Mouse (Mus musculus) MEL-GATA-1-ER (cell line): ENCODE data around the gene Nptx1.

Experiments
- DNase-seq: peaks from one replicate; pipeline ENCODE4 v3.0.0-alpha.2; 2012; ENCODE audit warnings: low read depth; ENCODE audit errors: extremely low read depth

Gene Nptx1

DNA sequence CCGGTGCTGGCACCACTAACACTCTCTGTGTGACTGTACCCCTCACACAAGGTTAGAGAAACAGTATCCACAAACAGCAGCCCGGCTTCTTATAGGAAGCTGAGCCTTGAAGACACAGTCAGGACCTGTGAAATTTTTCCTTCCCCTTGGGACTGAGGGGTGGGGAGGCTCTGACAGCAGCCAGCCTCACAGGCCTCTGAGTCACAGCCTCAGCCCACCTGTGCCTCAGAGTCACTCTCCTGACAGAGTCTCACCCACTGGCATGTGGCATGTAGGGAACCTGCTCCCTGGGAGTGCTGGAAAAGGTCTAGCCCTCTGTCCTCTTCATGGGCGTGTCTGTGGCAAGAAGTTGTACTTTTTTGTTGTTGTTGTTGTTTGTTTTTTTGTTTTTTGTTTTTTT is 3.9 kb upstream of the Nptx1 start:
- no peak for DNase-seq

DNA sequence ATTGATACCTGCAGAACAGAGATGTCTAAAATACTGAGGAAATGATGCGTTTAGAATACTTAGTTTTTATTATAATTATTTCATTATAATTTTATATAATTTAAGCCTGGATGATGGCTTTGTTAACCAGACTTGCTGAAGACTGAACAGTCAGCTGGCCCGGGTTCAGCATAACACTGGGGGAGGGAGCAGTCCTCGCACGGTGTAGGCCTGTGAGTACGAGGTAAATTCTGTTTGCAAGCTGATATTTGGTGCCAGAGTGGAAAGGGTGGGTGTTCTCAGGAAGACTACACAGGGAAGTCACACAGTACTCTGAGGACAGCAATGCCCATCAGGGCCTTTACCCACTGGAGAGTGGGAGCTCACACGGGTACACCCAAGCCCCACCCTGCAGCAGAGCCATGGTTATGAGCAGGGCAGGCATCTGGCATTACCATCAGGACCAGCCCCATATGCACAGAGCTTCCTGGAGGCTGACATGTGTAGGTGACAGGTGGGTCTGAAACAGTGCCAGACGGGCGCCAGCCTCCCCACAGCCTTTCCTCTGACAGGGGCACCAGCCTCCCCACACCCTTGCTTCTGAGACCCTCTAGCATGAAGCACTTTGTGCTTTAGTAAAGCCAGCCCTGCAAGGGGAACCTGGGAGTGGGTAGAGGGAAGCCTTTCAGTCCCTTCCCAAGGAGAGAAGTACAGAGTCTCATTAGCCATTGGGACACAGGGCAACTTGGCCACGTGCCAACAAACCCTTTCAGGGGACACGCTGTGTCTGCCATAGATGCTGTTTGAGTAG is 3.2 kb upstream of the Nptx1 start:
- no peak for DNase-seq

DNA sequence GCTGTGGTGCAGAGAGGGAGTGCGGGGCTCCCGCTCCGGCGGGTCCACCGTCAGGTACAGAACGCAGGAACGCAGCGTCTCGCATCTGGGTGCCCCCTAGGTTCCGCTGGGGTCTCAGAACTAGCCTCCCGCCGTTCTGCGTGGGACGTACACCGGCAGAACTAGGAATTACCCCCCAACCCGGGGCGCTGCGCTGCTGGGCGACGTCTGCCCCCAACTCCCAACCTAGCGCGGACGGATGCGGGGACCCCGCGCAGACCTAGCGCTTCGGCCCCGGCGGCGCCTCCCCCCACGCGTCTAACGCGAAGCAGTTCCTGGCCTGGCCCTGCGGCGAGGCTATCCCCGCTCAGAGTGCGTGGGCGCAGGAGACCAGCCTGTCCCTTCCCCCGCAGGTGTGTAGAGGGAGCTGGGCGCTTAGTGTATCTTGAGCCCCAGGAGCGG is 1.8 kb upstream of the Nptx1 start:
- no peak for DNase-seq

GRCm38 (mm10) chr11:119548741-119549370 is 1.3 kb upstream of the Nptx1 start:
- DNase-seq: no peak

- DNase-seq: no peak
Measured at GRCm38 (mm10) chr11:119547951-119548591, 518 bp upstream of the Nptx1 start.

DNA sequence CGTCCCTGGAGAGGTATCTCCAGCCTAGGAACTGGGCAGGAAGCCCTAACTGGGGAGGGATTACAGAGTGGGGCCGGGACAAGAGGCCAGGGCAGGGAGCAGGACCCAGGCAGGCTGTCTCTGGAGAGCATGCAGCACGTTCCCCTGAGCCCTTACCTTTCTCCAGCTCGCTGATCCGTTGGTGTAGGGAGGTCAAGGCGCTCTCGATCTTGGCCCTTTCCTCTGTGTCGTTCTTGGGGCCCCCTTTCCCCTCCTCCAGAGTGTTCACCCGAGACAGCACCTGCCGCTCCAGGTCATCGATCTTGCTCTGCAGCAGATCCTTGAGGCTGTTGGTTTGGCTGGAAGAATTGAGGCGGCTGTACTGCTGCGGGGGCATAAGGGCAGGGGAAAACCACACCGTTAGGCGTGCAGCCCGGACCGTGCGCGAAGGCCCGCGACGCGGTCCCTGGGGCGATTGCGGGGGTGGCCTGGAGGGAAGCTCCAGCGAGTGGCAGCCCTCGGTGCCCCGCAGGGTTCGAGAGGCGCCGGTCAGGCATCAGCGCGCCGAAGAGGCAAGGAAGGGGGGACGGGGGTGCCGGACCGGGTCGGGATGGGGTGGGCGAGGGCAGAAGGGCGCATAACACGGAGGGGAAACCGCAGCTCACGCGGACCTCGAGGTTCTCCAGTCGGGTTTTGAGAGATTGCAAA is 914 bp downstream of the Nptx1 start:
- DNase-seq: no peak

GRCm38 (mm10) chr11:119545741-119546495 is 1.6 kb downstream of the Nptx1 start:
- DNase-seq: no peak

GRCm38 (mm10) chr11:119545281-119545680 is 2.3 kb downstream of the Nptx1 start:
- no peak for DNase-seq

- DNase-seq: no peak
Measured at GRCm38 (mm10) chr11:119544518-119545105, 2.9 kb downstream of the Nptx1 start.

- DNase-seq: no peak
Measured at GRCm38 (mm10) chr11:119543816-119544517, 3.6 kb downstream of the Nptx1 start.

DNA sequence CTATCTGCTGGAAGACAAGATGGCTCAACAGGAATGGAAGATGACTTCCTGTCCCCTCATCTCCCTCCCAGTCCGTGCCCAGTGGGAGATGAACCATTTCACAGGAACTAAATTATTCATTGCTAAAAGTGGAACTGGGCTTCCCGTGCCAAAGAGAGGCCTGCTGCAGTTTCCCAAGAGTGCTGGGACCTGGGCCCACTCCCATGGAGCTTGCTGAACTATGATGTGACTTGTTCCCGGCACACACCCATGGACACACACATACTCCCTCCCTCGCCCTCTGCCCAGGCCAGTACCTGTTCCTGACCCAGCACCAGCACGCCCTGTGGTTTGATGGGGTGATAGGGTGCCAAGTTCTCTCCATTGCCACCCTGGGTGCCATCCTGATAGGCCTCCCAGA is 4.7 kb downstream of the Nptx1 start:
- no peak for DNase-seq

- no peak for DNase-seq
Measured at GRCm38 (mm10) chr11:119542371-119542770, 5.2 kb downstream of the Nptx1 start.

- DNase-seq: no peak
Measured at GRCm38 (mm10) chr11:119541082-119541481, 6.5 kb downstream of the Nptx1 start.

GRCm38 (mm10) chr11:119540560-119540959 is 7.0 kb downstream of the Nptx1 start:
- DNase-seq: no peak

DNA sequence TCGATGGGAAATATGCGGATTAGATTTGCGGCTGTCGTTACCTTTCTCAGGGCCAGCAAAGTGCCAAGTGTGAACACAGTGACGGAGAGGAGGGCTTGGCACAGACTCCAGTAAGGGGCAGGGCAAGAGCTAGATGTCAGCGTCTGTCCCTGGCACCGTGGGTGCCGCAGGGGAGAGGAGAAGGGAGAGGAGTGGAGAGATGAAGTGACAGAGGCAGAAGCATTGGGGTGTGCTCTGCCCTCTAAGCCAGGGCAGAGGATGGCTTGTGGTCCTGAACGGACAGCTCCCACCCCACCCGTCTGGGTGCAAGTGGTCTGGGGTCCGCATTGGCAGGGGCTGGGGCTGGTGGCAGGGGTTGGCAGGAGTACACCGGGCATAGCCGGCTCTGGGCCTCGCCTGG is 7.6 kb downstream of the Nptx1 start:
- no peak for DNase-seq

GRCm38 (mm10) chr11:119533745-119534144 is 13.8 kb downstream of the Nptx1 start:
- DNase-seq: no peak

DNA sequence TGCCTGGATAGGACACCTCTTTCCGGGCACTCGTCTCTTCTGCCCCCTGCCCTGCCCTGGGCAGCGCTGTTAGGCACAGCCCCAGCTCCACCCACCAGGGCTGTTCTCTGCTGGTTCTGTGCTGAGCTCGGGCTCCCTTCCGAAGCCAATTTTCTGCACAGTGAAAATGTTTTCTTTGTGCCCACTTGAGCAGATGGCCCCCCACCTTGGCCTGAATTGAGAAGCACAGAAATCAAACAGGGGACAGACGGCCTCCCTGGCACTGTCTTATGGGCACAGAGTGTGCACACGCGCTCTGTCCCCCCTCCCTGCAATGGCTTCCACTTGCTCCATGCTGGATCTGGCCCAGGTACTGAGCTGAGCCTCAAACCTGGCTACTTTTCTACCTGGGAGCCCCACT is 15.1 kb downstream of the Nptx1 start:
- DNase-seq: no peak

GRCm38 (mm10) chr11:119528930-119529329 is 18.6 kb downstream of the Nptx1 start:
- DNase-seq: no peak

DNA sequence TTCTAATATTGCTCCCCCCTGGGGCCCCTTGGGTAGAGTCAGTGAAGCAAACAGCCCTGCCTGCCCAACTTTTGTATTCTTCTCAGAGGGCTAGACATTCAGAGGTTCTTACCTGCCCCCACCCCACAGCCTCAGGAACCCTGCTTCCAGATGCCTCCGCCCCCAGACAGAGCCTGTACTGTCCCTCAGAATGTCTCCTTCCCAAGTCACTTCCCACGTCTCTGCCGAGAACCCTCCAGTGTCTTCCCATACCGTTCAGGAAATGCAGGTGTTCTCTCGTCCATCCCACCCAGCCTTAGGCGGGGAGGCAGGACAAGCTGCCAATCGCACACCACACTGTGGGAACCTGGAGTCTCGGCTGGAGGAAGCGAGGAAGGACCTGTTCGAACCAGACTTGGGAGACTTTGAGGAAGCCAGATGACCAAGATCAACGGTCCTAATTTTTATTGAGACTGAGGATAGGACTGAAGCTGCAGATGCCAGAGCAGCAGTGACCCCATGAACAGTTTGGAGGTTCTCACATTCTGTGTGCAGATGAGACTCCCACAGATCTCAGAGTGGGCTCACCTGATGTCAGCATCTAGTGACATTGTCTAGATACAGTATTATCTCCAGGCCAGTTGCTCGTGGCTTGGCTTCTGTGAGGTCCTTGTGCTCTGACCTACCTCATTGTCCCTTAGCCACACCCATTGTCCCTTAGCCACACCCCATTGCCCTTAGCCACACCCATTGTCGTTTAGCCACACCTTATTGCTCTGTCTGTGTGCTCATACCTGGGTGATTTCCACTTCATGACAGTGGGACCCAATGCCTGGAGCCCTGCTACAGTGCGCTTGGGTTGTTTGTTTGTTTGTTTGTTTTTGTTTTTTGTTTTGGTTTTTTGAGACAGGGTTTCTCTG is 21.2 kb downstream of the Nptx1 start:
- no peak for DNase-seq
